ENCODE assay signal across 23 mouse cellular contexts in genomic region chr4:132860880-132861279, GRCm38 (mm10). TPM values are rescaled to one million over a fixed set of nuclear protein-coding genes. Genes with fewer than 3 reads are reported as not detected.
A peak's percentile ranks its signal among the peaks of the same experiment; 100 is the strongest.
DNase-seq lines count a peak whose midpoint lies in the region; ATAC-seq and TF ChIP-seq lines count a peak whose summit lies in the region.
"Had no signal": no experiment of that assay in that cellular context is flagged by ENCODE, and none has a peak within 500 bp of the region (broad histone marks: within the 10 kb centered on the region; RNA-seq: fewer than 3 reads in every experiment).

No protein-coding gene starts in this region.

- H3K9me3 ChIP-seq in liver, embryonic 11.5 days (ENCODE audit: control insufficient read depth, low read length) = no peaks in the 10 kb centered on the region
- H3K9me3 ChIP-seq in liver, embryonic 13.5 days (replicated peaks) = no peaks in the 10 kb centered on the region
- no peaks in the 10 kb centered on the region for H3K9me3 ChIP-seq in liver, embryonic 15.5 days (replicated peaks)
- H3K9me3 ChIP-seq: embryonic facial prominence, embryonic 10.5 days; embryonic facial prominence, embryonic 12.5 days; forebrain, embryonic 13.5 days; forebrain, embryonic 15.5 days; G1E had no signal

- no peak overlapping the region for H3K9ac ChIP-seq in liver, embryonic 11.5 days (ENCODE audit: low read depth, low read length)
- no peak overlapping the region for H3K9ac ChIP-seq in liver, embryonic 13.5 days
- H3K9ac ChIP-seq in liver, embryonic 15.5 days = no peak overlapping the region
- H3K9ac ChIP-seq: embryonic facial prominence, embryonic 12.5 days; forebrain, embryonic 13.5 days; forebrain, embryonic 15.5 days had no signal

- no peak; the same call in 1 of the 2 replicates for ATAC-seq in liver, embryonic 11.5 days (replicated peaks; ENCODE audit: low FRiP score)
- ATAC-seq in liver, embryonic 13.5 days (ENCODE audit: low read depth) = peak; percentile 61
- no peak for ATAC-seq in liver, embryonic 15.5 days (ENCODE audit: insufficient read depth)
- ATAC-seq: activated CD4-positive, CD25-positive, alpha-beta regulatory T cell, adult 4 months; CD4-positive, CD25-positive, alpha-beta regulatory T cell, adult 4 months; forebrain, embryonic 13.5 days; forebrain, embryonic 15.5 days; Patski had no signal

- no peaks in the 10 kb centered on the region for H3K27me3 ChIP-seq in liver, embryonic 11.5 days (replicated peaks; ENCODE audit: control insufficient read depth, insufficient read depth, low read length)
- no peaks in the 10 kb centered on the region for H3K27me3 ChIP-seq in liver, embryonic 13.5 days
- no peaks in the 10 kb centered on the region for H3K27me3 ChIP-seq in liver, embryonic 15.5 days
- H3K27me3 ChIP-seq: CH12.LX; embryonic facial prominence, embryonic 12.5 days; forebrain, embryonic 13.5 days; forebrain, embryonic 15.5 days; Patski had no signal

- no peak for TF ChIP-seq CTCF in layer of hippocampus, adult 2 months (conservative IDR thresholded peaks at IDR 0.05)

- H3K27ac ChIP-seq in liver, embryonic 11.5 days (ENCODE audit: low read depth, low read length) = peak overlapping the region; percentile 22; the same call in 1 of the 2 replicates
- H3K27ac ChIP-seq in liver, embryonic 13.5 days = peak overlapping the region; percentile 26
- peak overlapping the region; percentile 51; the same call in 1 of the 2 replicates for H3K27ac ChIP-seq in liver, embryonic 15.5 days (replicated peaks)
- H3K27ac ChIP-seq in layer of hippocampus, adult 2 months = no peak overlapping the region
- H3K27ac ChIP-seq: embryonic facial prominence, embryonic 10.5 days; embryonic facial prominence, embryonic 12.5 days; forebrain, embryonic 13.5 days; forebrain, embryonic 15.5 days had no signal

- WGBS in liver, embryonic 11.5 days = 79% methylated on average over 1 of the region's 1 CpGs
- WGBS in liver, embryonic 13.5 days (ENCODE audit: insufficient replicate concordance) = 45% methylated on average over 1 of the region's 1 CpGs
- 43% methylated on average over 1 of the region's 1 CpGs for WGBS in liver, embryonic 15.5 days (ENCODE audit: insufficient replicate concordance)

- no peak overlapping the region for H3K4me2 ChIP-seq in liver, embryonic 11.5 days
- 0 out of 2 replicates have a peak overlapping the region, but pooled peaks have one; percentile 11 for H3K4me2 ChIP-seq in liver, embryonic 13.5 days
- no peak overlapping the region for H3K4me2 ChIP-seq in liver, embryonic 15.5 days
- H3K4me2 ChIP-seq: embryonic facial prominence, embryonic 12.5 days; forebrain, embryonic 13.5 days; forebrain, embryonic 15.5 days had no signal

- H3K4me3 ChIP-seq in liver, embryonic 11.5 days (ENCODE audit: low read depth, low read length) = no peak overlapping the region
- H3K4me3 ChIP-seq in liver, embryonic 13.5 days (replicated peaks) = no peak overlapping the region
- H3K4me3 ChIP-seq in liver, embryonic 15.5 days (replicated peaks) = no peak overlapping the region
- no peak overlapping the region for H3K4me3 ChIP-seq in layer of hippocampus, adult 2 months
- H3K4me3 ChIP-seq: embryonic facial prominence, embryonic 10.5 days; embryonic facial prominence, embryonic 12.5 days; forebrain, embryonic 13.5 days; forebrain, embryonic 15.5 days had no signal

- peaks cover 26% of the 10 kb centered on the region for H3K36me3 ChIP-seq in liver, embryonic 11.5 days (ENCODE audit: control insufficient read depth, insufficient read depth, low read length)
- peaks cover 83% of the 10 kb centered on the region for H3K36me3 ChIP-seq in liver, embryonic 13.5 days
- H3K36me3 ChIP-seq in liver, embryonic 15.5 days (replicated peaks) = peaks cover 84% of the 10 kb centered on the region

- H3K4me1 ChIP-seq in liver, embryonic 11.5 days (replicated peaks; ENCODE audit: control insufficient read depth, insufficient read depth, low read length) = 0 out of 2 replicates have a peak, but pooled peaks cover 3% of the 10 kb centered on the region
- peaks cover 17% of the 10 kb centered on the region for H3K4me1 ChIP-seq in liver, embryonic 13.5 days (replicated peaks)
- no peaks in the 10 kb centered on the region; the same call in 1 of the 2 replicates for H3K4me1 ChIP-seq in liver, embryonic 15.5 days (replicated peaks)
- H3K4me1 ChIP-seq: embryonic facial prominence, embryonic 10.5 days; embryonic facial prominence, embryonic 12.5 days; forebrain, embryonic 13.5 days; forebrain, embryonic 15.5 days had no signal

- no peak for DNase-seq in liver, embryonic 11.5 days (ENCODE audit: low spot score)
- no peak for DNase-seq in liver
- peak; percentile 44 for DNase-seq in liver, embryonic 13.5 days
- DNase-seq in layer of hippocampus, adult 2 months (ENCODE audit: low spot score in 2 of 2) = no peak
- DNase-seq: adrenal gland, adult 8-10 months; adrenal gland, postnatal 14 days; adrenal gland, postnatal 36 days; B cell, adult 2 months; cerebellum, adult 11-12 months; cerebellum, adult 2 months; cerebellum, adult 9-10 months; cerebellum, postnatal 10 days; cerebellum, postnatal 25 days had no signal

RNA-seq across cellular contexts. Expression of gene Ppp1r8, which starts 17.9 kb away (rescaled TPM):
- polyA plus RNA-seq in liver, embryonic 11.5 days (2014; fragmentation: Nextera tagmentation; extraction: Ambion mirVana) = 44.0 and 50.5 TPM in 2 replicates
- 29.9 and 32.1 TPM in 2 replicates for polyA plus RNA-seq in liver, embryonic 13.5 days (2015; fragmentation: Nextera tagmentation; extraction: Ambion mirVana)
- 22.3 and 22.5 TPM in 2 replicates for polyA plus RNA-seq in liver, embryonic 15.5 days (2015; fragmentation: Nextera tagmentation; extraction: Ambion mirVana)
- 10 to 100 TPM; 40.7 to 43.5 TPM for total RNA-seq in layer of hippocampus, adult 2 months (2021)

RNA-seq across cellular contexts. Expression of gene Stx12, which starts 23.4 kb away (rescaled TPM):
- polyA plus RNA-seq in liver, embryonic 11.5 days (2014; fragmentation: Nextera tagmentation; extraction: Ambion mirVana) = 33.1 and 34.9 TPM in 2 replicates
- polyA plus RNA-seq in liver, embryonic 13.5 days (2015; fragmentation: Nextera tagmentation; extraction: Ambion mirVana) = 17.6 and 20.5 TPM in 2 replicates
- 14.8 and 15.9 TPM in 2 replicates for polyA plus RNA-seq in liver, embryonic 15.5 days (2015; fragmentation: Nextera tagmentation; extraction: Ambion mirVana)
- total RNA-seq in layer of hippocampus, adult 2 months (2021) = 100 to 1,000 TPM; 105 to 108 TPM
